Mouse (Mus musculus) kidney, adult 2 months (tissue): Measurements from ENCODE around the gene Pwwp2a. TPM values are rescaled to one million over a fixed set of nuclear protein-coding genes. Genes with fewer than 3 reads are reported as not detected.

Source experiments
- DNase-seq: peaks from one replicate; pipeline ENCODE4 v3.0.0; 2021
- H3K27ac ChIP-seq: fragments of 200-500 bp; 2 replicates; pipeline ENCODE4 v1.5.1; 2012; ENCODE audit warnings: low read depth, low read length, control low read depth, inconsistent platforms; ENCODE audit not compliant: insufficient read depth
- H3K27me3 ChIP-seq: fragments of 200-500 bp; replicated peaks from 2 replicates; pipeline ENCODE4 v1.6.1; 2012; ENCODE audit warnings: mild to moderate bottlenecking, moderate library complexity, low read length, inconsistent platforms; ENCODE audit not compliant: control insufficient read depth, insufficient read depth
- H3K36me3 ChIP-seq: fragments of 200-500 bp; 2 replicates; pipeline ENCODE4 v1.6.1; 2012; ENCODE audit warnings: mild to moderate bottlenecking, moderate library complexity, low read length, inconsistent platforms; ENCODE audit not compliant: control insufficient read depth, insufficient read depth
- H3K4me1 ChIP-seq: fragments of 200-500 bp; 2 replicates; pipeline ENCODE4 v1.6.1; 2011; ENCODE audit warnings: low read length; ENCODE audit not compliant: control insufficient read depth, insufficient read depth
- H3K4me3 ChIP-seq: fragments of 200-500 bp; 2 replicates; pipeline ENCODE4 v1.5.1; 2011; ENCODE audit warnings: mild to moderate bottlenecking, low read depth, low read length, control low read depth; ENCODE audit not compliant: insufficient read depth
- CTCF ChIP-seq: fragments of 200-500 bp; conservative IDR thresholded peaks from 2 replicates; pipeline ENCODE4 v1.5.1; 2011; ENCODE audit warnings: low read depth, mild to moderate bottlenecking, control low read depth, low read length, moderate library complexity, mixed read lengths; ENCODE audit not compliant: insufficient read depth, insufficient read length
- POLR2A ChIP-seq: fragments of 200-500 bp; IDR thresholded peaks from one replicate; pipeline ENCODE4 v1.6.1; 2011; ENCODE audit warnings: low read depth, low read length, control low read depth
- WGBS: fragments of 180-500 bp; shearing (Covaris S2); methylation state at CpG from one replicate; pipeline ENCODE4 v1.1.7; 2018; 5-methylcytosine and 5-hydroxymethylcytosine counted together
- polyA plus RNA-seq: library from polyadenylated mRNA; depleted of rRNA; stranded (reverse); fragments of >200 nt; gene quantifications from 2 replicates; pipeline ENCODE4 v1.2.3, GENCODE M21; 2012; rRNA removed

Gene Pwwp2a
- polyA plus RNA-seq, 1 experiment: 10.8 TPM

DNA sequence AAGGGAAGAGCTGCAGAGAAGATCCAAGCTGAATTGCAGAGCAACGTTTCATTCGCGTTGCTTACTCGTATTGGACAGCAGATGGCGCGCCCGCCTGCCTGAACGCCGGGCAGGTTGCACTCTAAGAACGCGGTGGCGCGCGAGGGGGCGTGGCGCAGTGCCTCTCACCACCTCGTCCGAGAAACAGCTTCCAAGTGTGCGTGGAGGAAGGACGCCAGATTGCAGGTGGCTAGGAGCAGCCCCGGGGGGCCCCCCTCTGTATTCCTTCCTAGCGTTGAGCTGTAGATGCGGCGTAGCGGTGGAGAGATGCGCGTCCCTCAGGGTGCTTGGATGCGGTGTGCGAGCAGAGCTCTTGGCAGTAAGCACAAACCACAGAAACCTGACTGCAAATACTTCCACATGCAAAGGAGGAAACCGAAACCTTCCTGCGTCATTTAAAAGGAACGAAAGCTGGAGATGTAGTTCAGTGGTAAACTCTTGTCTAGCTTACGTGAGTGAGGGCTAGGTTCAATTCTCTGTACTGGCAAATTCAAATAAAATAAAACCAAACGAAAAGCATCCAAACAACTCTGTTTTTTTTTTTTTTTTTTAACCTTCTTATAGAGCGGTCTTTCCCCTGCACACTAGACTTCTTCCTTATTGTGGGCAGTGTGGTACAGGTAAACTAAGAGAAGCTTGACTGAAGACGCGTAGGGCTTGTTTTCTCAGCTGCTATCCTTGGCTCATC, 85.3 kb downstream of the Pwwp2a start:
- H3K4me3 ChIP-seq: peak overlapping the region; percentile 58
- no peaks in the 10 kb centered on the region for H3K4me1 ChIP-seq
- DNase-seq: peak; percentile 79
- 2% methylated on average over 37 of the region's 37 CpGs for WGBS
- no peak overlapping the region for H3K27ac ChIP-seq
- TF ChIP-seq POLR2A (no peak), CTCF (peak; percentile 85)
- H3K36me3 ChIP-seq: no peaks in the 10 kb centered on the region
- H3K27me3 ChIP-seq: no peaks in the 10 kb centered on the region

DNA sequence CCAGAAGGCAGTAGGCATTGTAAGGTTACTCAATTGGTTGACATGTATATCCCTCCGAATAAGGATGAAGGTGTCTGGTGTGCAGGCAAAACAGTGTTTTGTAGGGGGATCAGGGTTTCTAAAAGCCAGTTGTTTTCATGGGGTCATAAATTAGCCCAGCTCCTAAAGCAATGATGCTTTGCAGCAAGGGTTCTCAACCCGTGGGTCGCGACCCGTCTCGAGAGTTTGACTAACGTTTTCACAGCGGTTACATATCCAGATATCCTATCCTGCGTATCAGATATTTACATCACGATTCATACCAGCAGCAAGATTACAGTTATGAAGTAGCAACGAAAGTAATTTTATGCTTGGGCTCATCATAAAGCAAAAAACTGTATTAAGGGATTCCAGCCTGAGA, 86.0 kb downstream of the Pwwp2a start:
- 45% methylated on average over 11 of the region's 11 CpGs for WGBS
- TF ChIP-seq POLR2A: no peak
- TF ChIP-seq CTCF: no peak
- H3K4me3 ChIP-seq: no peak overlapping the region
- no peak overlapping the region for H3K27ac ChIP-seq
- no peaks in the 10 kb centered on the region for H3K36me3 ChIP-seq
- no peaks in the 10 kb centered on the region for H3K27me3 ChIP-seq
- H3K4me1 ChIP-seq: no peaks in the 10 kb centered on the region
- no peak for DNase-seq

DNA sequence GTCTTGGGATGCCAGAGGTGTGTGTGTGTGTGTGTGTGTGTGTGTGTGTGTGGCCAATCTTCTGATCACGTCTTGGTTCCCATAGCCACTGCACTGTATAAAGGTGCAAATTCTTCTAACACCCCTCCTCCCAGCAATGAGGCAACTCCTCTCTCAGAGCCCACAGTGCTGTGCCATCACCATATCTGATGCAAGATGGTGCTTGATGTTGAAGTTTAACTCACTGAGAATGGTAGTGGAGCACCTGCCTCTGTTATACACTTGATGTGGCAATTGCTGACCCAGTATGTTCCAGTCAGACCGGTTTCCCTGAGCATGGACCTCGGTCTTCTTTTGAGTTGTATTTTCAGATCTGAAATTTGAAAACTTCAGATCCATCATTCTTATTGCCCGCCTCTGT, 88.3 kb downstream of the Pwwp2a start:
- H3K4me3 ChIP-seq: no peak overlapping the region
- DNase-seq: no peak
- WGBS: 84% methylated on average over 4 of the region's 4 CpGs
- no peaks in the 10 kb centered on the region for H3K27me3 ChIP-seq
- H3K4me1 ChIP-seq: no peaks in the 10 kb centered on the region
- H3K36me3 ChIP-seq: no peaks in the 10 kb centered on the region
- TF ChIP-seq CTCF: no peak
- no peak overlapping the region for H3K27ac ChIP-seq

Other genes starting within 250 kb of the Pwwp2a start
- 3.4 and 5.5 TPM in 2 replicates for gene Slu7, start 248.3 kb upstream of the Pwwp2a start, polyA plus RNA-seq
- gene C1qtnf2, start 207.7 kb upstream of the Pwwp2a start, polyA plus RNA-seq: 15.3 and 15.4 TPM in 2 replicates
- 1.0 and 1.1 TPM in 2 replicates for gene Ccnjl, start 153.2 kb upstream of the Pwwp2a start, polyA plus RNA-seq
- gene 4933415A04Rik, start 95.0 kb upstream of the Pwwp2a start, polyA plus RNA-seq: 0.24 and 0.30 TPM in 2 replicates
- gene Fabp6, start 80.5 kb upstream of the Pwwp2a start, polyA plus RNA-seq: not detected in 2 replicates
- gene Ttc1, start 66.0 kb downstream of the Pwwp2a start, polyA plus RNA-seq: 15.3 and 15.4 TPM in 2 replicates
- gene Adra1b, start 219.2 kb downstream of the Pwwp2a start, polyA plus RNA-seq: 5.6 and 6.9 TPM in 2 replicates